9 mouse cellular contexts compared by ENCODE assay signal in the genomic region with DNA sequence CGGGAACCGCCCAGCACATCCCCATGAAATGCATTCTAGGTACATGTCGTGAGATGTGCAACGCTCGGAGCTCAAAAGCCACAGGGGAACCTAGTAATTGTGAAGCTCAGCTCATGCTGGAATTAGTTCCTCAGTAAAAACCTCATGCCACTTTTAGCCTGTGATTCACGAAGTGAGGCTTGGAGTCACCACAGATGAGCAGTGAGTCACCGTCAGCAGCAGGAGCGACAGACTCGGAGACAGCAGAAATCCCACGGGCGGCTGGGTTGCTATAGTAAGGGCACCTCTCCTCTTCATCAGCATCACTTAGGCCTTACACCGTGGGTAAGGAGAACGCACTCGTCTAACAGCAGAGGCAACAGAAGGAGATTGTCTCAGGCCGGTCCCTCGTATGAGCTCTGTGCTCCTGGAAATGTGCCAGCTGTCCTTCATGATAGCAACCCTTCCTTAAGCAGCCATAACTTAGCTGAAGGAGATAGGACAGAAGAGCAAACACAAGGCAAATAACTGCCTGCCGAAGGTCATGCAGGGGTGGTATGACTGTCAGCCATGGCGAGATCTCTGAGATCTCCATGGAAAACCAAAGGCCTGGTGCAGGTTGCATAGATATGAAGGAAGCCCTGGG. TPM values are rescaled to one million over a fixed set of nuclear protein-coding genes. Genes with fewer than 3 reads are reported as not detected.
A peak's percentile ranks its signal among the peaks of the same experiment; 100 is the strongest.
DNase-seq lines count a peak whose midpoint lies in the region; ATAC-seq lines count a peak whose summit lies in the region.
"Had no signal": no experiment of that assay in that cellular context is flagged by ENCODE, and none has a peak within 500 bp of the region (broad histone marks: within the 10 kb centered on the region; RNA-seq: fewer than 3 reads in every experiment).

No protein-coding gene starts in this region.

- WGBS in lung, embryonic 15.5 days, result 58% methylated on average over 18 of the region's 18 CpGs
- WGBS in liver, embryonic 12.5 days (ENCODE audit: insufficient replicate concordance), result 43% methylated on average over 18 of the region's 18 CpGs
- 82% methylated on average over 18 of the region's 18 CpGs for WGBS in kidney, embryonic 16.5 days

- ATAC-seq in lung, embryonic 15.5 days (ENCODE audit: borderline replicate concordance, extremely low read depth, low FRiP score, low TSS enrichment), result 0 out of 2 replicates have a peak, but pooled peaks have one; percentile 8
- peak; percentile 25 for ATAC-seq in liver, embryonic 12.5 days
- no peak for ATAC-seq in kidney, embryonic 16.5 days (ENCODE audit: low FRiP score, low TSS enrichment)

- H3K9me3 ChIP-seq in lung, embryonic 15.5 days, result no peaks in the 10 kb centered on the region
- H3K9me3 ChIP-seq in liver, embryonic 12.5 days (replicated peaks), result no peaks in the 10 kb centered on the region
- H3K9me3 ChIP-seq in kidney, embryonic 16.5 days (ENCODE audit: low read length), result no peaks in the 10 kb centered on the region

- no peaks in the 10 kb centered on the region for H3K36me3 ChIP-seq in lung, embryonic 15.5 days
- H3K36me3 ChIP-seq in liver, embryonic 12.5 days, result peaks cover 5% of the 10 kb centered on the region
- no peaks in the 10 kb centered on the region for H3K36me3 ChIP-seq in kidney, embryonic 16.5 days (ENCODE audit: insufficient read depth, low read length)

- H3K9ac ChIP-seq in lung, embryonic 15.5 days, result no peak overlapping the region
- peak overlapping the region; percentile 44; the same call in 1 of the 2 replicates for H3K9ac ChIP-seq in liver, embryonic 12.5 days
- no peak overlapping the region for H3K9ac ChIP-seq in kidney, embryonic 16.5 days (replicated peaks; ENCODE audit: low read length)

- no peak overlapping the region for H3K27ac ChIP-seq in lung, embryonic 15.5 days
- peak overlapping the region; percentile 97 for H3K27ac ChIP-seq in liver, embryonic 12.5 days
- no peak overlapping the region for H3K27ac ChIP-seq in kidney, embryonic 16.5 days (ENCODE audit: low read length)
- H3K27ac ChIP-seq: kidney, postnatal 0 days had no signal

- H3K27me3 ChIP-seq in lung, embryonic 15.5 days, result no peaks in the 10 kb centered on the region
- no peaks in the 10 kb centered on the region for H3K27me3 ChIP-seq in liver, embryonic 12.5 days (replicated peaks)
- H3K27me3 ChIP-seq in kidney, embryonic 16.5 days (ENCODE audit: insufficient read depth, low read length), result no peaks in the 10 kb centered on the region

- H3K4me2 ChIP-seq in lung, embryonic 15.5 days, result no peak overlapping the region
- peak overlapping the region; percentile 73 for H3K4me2 ChIP-seq in liver, embryonic 12.5 days
- H3K4me2 ChIP-seq in kidney, embryonic 16.5 days (replicated peaks; ENCODE audit: low read depth, low read length), result no peak overlapping the region

- H3K4me3 ChIP-seq in lung, embryonic 15.5 days, result no peak overlapping the region
- peak overlapping the region; percentile 9; the same call in 1 of the 2 replicates for H3K4me3 ChIP-seq in liver, embryonic 12.5 days
- H3K4me3 ChIP-seq in kidney, embryonic 16.5 days (ENCODE audit: low read length), result no peak overlapping the region

- no peak for DNase-seq in lung, postnatal 14 days
- DNase-seq in adrenal gland, postnatal 14 days, result peak; percentile 74
- peak; percentile 75 to 76 for DNase-seq in frontal cortex, postnatal 36 days (ENCODE audit: low spot score in 2 of 2)
- peak; percentile 35 for DNase-seq in yolk sac, embryonic 10.5 days (ENCODE audit: low spot score)
- DNase-seq in cerebellum, adult 11 months, result no peak

- H3K4me1 ChIP-seq in lung, embryonic 15.5 days, result peaks cover 7% of the 10 kb centered on the region; the same call in 1 of the 2 replicates
- H3K4me1 ChIP-seq in liver, embryonic 12.5 days, result peaks cover 88% of the 10 kb centered on the region
- H3K4me1 ChIP-seq in kidney, embryonic 16.5 days (ENCODE audit: insufficient read depth, low read length), result peaks cover 10% of the 10 kb centered on the region

RNA-seq across cellular contexts. Expression of gene Ston2, which starts 39.8 kb away (rescaled TPM):
- 9.4 and 11.1 TPM in 2 replicates for polyA plus RNA-seq in lung, embryonic 15.5 days (2015; fragmentation: Nextera tagmentation; extraction: Ambion mirVana)
- total RNA-seq in adrenal gland, postnatal 14 days (2021), result 6.4 and 10.1 TPM in 2 replicates
- polyA plus RNA-seq in liver, embryonic 12.5 days (2016; fragmentation: Nextera tagmentation; extraction: Ambion mirVana), result 35.7 and 37.9 TPM in 2 replicates
- 11.0 TPM in 2 replicates for polyA plus RNA-seq in kidney, embryonic 16.5 days (2015; fragmentation: Nextera tagmentation; extraction: Ambion mirVana)

Comparison
In these comparisons a context has a peak if more than half of its experiments do, and no peak if none do; other contexts are left out.
1. DNase-seq: peak in adrenal gland, postnatal 14 days (single experiment), frontal cortex, postnatal 36 days (2 of 2) and yolk sac, embryonic 10.5 days (single experiment); none in lung, postnatal 14 days (single experiment) and cerebellum, adult 11 months (single experiment).